In genomic region chr11:113739213-113739612, GRCm38 (mm10) we compare ENCODE assay signal across 11 mouse cellular contexts. TPM values are rescaled to one million over a fixed set of nuclear protein-coding genes. Genes with fewer than 3 reads are reported as not detected.
A peak's percentile ranks its signal among the peaks of the same experiment; 100 is the strongest.
DNase-seq lines count a peak whose midpoint lies in the region; ATAC-seq and TF ChIP-seq lines count a peak whose summit lies in the region.
"Had no signal": no experiment of that assay in that cellular context is flagged by ENCODE, and none has a peak within 500 bp of the region (broad histone marks: within the 10 kb centered on the region; RNA-seq: fewer than 3 reads in every experiment).

No protein-coding gene starts in this region.

- no peak overlapping the region for H3K4me3 ChIP-seq in cerebellum, adult 2 months (replicated peaks; ENCODE audit: insufficient read depth, low read depth, low read length)
- H3K4me3 ChIP-seq: forebrain, embryonic 10.5 days; limb, embryonic 12.5 days had no signal

- H3K27me3 ChIP-seq in cerebellum, adult 2 months (ENCODE audit: control insufficient read depth, insufficient read depth, low read length) = no peaks in the 10 kb centered on the region
- H3K27me3 ChIP-seq: limb, embryonic 12.5 days had no signal

- WGBS in cerebellum, adult 2 months = 59% methylated on average over 8 of the region's 8 CpGs

- peak; percentile 50 to 52 for DNase-seq in cerebellum, postnatal 10 days
- DNase-seq in cerebellum, adult 2 months = no peak
- DNase-seq in ovary, postnatal 36 days (ENCODE audit: low spot score) = peak; percentile 56
- DNase-seq in ovary, postnatal 10 days (ENCODE audit: low spot score) = no peak
- peak; percentile 51 to 65 for DNase-seq in kidney, postnatal 4 days
- DNase-seq in embryo, embryonic 10 days (ENCODE audit: low spot score) = no peak
- no peak for DNase-seq in right cerebral cortex, postnatal 4 days
- DNase-seq: thymus, postnatal 4 days had no signal

- no peak for TF ChIP-seq CTCF in cerebellum, adult 2 months (IDR thresholded peaks at IDR 0.05; ENCODE audit: borderline replicate concordance, insufficient read depth, low read depth, low read length)

- no peak for ATAC-seq in inflammation-experienced regulatory T-cells, adult 6 months

- no peak for TF ChIP-seq POLR2A in cerebellum, adult 2 months (IDR thresholded peaks at IDR 0.05; ENCODE audit: borderline replicate concordance, insufficient read depth, low read length)

- no peak overlapping the region for H3K27ac ChIP-seq in cerebellum, adult 2 months (ENCODE audit: insufficient read depth, low read length)
- H3K27ac ChIP-seq: forebrain, embryonic 10.5 days; limb, embryonic 12.5 days had no signal

- no peaks in the 10 kb centered on the region for H3K4me1 ChIP-seq in cerebellum, adult 2 months (ENCODE audit: control insufficient read depth, insufficient read depth, low read length)

RNA-seq across cellular contexts. Expression of gene Cdc42ep4, which starts 12.5 kb away (rescaled TPM):
- 73.8 and 77.5 TPM in 2 replicates for polyA plus RNA-seq in cerebellum, adult 2 months (2012; rRNA removed)
- 1 to 10 TPM; 1.2 to 2.9 (median 1.5) TPM for polyA plus RNA-seq in inflammation-experienced regulatory T-cells, adult 6 months (2017; shearing (Covaris generic))

RNA-seq across cellular contexts. Expression of gene Cpsf4l, which starts 29.4 kb away (rescaled TPM):
- 7.5 and 7.6 TPM in 2 replicates for polyA plus RNA-seq in cerebellum, adult 2 months (2012; rRNA removed)
- not detected for polyA plus RNA-seq in inflammation-experienced regulatory T-cells, adult 6 months (2017; shearing (Covaris generic))

RNA-seq across cellular contexts. Expression of gene D11Wsu47e, which starts 55.0 kb away (rescaled TPM):
- polyA plus RNA-seq in cerebellum, adult 2 months (2012; rRNA removed) = 10.1 and 10.5 TPM in 2 replicates
- polyA plus RNA-seq in inflammation-experienced regulatory T-cells, adult 6 months (2017; shearing (Covaris generic)) = 1 to 10 TPM; 6.7 to 8.8 (median 8.0) TPM

RNA-seq across cellular contexts. Expression of gene Fam104a, which starts 55.3 kb away (rescaled TPM):
- polyA plus RNA-seq in cerebellum, adult 2 months (2012; rRNA removed) = 32.5 and 32.9 TPM in 2 replicates
- 10 to 100 TPM; 11.5 to 20.2 (median 17.3) TPM for polyA plus RNA-seq in inflammation-experienced regulatory T-cells, adult 6 months (2017; shearing (Covaris generic))

Comparison
In these comparisons a context has a peak if more than half of its experiments do, and no peak if none do; other contexts are left out.
1. DNase-seq: peak in cerebellum, postnatal 10 days (2 of 2), ovary, postnatal 36 days (single experiment) and kidney, postnatal 4 days (2 of 2); none in cerebellum, adult 2 months (0 of 2), ovary, postnatal 10 days (single experiment), embryo, embryonic 10 days (single experiment) and right cerebral cortex, postnatal 4 days (single experiment).
2. RNA of gene Cdc42ep4, which starts 12.5 kb away (polyA plus RNA-seq): 73.8 to 77.5 TPM in cerebellum, adult 2 months; 1.2 to 2.9 TPM in inflammation-experienced regulatory T-cells, adult 6 months; every median in the first group is over 10 times any median in the second.